Mouse (Mus musculus) urinary bladder, postnatal 10 days (tissue): Measurements from ENCODE around the gene Slc9c1.

Experiments
- DNase-seq: peaks from one replicate; pipeline ENCODE4 v3.0.0; 2022; ENCODE audit warnings: low spot score

Gene Slc9c1

DNA sequence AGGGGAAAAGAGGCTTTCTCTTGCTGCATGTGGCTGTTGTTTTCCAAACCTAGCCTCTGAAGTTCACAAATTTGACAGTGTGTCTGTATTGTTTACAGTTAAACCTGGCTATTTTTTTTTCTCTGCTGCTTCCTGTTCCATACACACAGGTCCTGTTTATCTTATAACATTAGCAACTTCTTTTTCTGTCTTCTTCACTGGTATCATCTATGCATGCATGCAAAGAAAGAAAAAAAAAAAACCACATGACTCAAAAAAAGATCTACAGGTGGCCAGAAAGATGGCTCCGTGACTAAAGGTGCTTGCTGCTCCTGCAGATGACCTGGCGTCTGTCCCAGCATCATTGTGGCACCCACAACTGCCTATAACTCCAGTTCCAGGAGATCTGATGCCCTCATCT is 90.2 kb downstream of the Slc9c1 start:
- DNase-seq, result no peak

DNA sequence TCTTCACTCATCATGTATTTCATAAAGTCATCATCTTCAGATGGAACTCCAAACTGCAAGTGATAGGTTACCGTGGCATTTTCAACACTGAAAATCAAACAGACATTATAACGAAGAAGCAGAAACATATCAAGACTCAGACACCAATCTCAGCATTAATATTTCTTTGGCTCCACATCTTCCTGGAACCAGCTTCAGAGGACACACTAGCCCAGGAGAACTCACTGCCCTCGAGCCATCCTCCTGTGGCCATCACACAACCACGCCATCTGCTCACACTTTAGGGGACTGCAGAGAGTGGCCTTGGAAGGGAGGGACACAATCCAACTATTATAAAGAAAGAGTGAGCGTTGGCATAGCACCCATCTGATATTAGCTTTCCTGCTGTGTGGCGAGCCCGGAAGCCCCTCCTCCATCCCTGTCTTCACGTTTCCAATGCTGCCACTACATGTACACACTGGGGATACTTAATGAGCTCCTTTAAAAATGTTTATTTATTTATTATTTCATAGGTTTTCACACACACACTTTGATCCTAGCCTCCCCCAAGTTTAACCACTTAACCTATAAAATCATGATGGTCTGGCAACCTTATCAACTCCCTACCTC is 94.5 kb downstream of the Slc9c1 start:
- no peak for DNase-seq

DNA sequence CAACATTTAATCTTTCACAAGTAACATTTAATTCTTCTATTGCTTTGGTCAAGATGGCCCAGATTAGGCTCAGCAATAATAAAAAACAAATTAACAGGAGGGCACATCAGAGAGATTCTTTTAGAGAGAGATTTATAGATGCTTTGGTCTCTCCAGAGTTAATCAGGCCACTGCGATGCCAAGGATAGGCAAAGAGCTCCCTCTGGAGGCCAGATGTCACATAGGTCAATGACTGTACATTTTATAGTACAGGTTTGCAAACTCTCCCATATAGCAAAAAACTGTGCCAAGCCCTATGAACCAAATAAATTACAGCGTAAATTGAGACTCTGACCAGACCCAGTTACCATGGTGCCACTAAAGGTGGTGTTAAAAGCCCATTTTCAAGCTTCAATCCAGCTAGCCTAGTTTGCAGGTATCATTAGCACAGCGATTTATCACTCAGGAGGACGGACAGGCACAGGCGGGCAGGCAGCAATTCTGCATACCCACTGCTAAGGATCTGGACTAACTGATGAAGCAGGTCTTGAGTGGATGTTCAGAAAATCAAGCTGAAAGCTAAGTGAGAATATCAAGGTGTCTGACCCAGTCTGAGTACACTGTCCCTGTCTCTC is 95.3 kb downstream of the Slc9c1 start:
- peak; percentile 22 for DNase-seq

DNA sequence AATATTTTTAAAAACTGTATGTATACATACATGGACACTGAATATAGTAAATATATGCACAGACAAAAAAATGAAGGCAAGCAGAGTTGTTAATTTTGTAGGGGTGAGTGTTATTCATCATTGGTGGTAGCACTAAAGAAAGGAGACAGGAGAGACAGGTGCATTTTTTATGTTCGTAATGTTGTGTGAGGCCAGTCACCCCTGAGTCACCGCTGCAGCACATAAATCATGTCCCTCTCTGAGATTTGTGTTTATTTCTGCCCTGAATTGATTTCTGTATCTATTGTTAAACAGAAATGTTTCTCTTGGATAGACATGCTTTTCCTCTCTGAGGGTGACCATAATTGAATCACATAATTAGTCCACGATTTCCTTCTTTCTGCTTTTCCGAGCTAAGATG is 97.3 kb downstream of the Slc9c1 start:
- DNase-seq, result no peak

DNA sequence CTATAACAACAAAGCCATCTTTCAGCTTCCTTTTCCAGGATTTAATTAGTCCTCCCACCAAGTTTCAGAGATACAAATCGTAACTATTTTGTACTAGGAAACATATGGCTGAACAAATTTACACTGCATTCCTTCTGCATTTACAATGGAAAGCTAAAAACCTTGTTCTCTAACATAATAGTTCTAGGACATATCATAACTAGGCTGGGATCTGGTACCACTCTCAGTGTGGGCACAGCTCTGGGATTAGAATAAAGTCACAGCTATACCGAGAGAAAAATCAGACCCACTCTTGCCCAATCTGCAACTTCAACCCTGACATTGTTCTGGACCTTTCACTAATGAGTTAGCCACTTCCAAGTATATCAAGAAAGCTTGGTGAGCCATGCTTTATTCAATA is 100.7 kb downstream of the Slc9c1 start:
- no peak for DNase-seq

DNA sequence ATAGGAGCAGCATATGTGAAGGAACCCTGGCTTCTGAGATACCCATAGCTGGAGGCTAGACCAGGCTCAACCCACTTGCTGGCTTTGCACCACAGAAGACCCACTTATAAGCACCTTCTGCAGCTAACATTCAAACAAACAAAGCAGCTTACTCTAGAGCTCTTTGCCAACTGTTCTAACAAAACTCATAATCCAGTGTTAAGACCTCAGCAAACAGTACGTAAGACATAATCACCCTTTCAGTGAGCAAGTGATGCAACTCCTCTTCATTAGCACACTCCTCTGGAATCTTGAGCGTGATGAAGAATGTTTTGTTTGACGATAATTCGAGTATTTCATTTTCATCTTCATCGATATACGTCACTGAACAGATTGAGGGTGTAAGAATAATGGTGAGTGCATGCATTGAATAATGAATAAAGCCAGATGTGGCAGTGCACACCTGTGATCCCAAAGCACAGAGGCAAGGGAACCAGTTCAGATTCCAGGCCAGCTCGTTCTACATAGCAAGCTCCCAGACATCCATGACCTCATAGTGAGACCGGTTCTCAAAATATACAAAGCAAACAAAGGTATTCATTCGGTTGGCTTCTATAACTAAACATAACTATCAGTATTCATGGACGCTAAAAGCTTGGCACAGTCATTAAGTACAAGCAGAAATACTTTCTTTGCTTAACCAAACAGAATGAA is 105.1 kb downstream of the Slc9c1 start:
- no peak for DNase-seq

DNA sequence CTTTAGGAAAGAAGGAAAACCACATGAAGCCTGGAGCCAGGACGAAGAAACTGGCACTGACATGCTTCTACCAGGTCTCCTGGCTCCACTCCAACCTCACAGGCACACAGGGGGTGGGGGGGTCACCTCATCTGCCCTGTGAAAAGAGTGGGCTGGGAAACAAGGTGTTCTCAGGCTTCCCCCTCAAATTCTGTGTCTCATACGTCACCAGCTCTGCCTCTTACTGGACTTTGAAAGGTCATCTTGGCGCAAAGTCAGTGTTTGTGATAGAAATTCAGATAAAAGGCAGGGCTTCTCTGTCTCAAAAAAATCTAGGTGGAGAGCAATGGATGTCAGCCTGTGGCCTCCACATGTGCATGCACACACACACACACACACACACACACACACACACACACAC is 106.2 kb downstream of the Slc9c1 start:
- no peak for DNase-seq

DNA sequence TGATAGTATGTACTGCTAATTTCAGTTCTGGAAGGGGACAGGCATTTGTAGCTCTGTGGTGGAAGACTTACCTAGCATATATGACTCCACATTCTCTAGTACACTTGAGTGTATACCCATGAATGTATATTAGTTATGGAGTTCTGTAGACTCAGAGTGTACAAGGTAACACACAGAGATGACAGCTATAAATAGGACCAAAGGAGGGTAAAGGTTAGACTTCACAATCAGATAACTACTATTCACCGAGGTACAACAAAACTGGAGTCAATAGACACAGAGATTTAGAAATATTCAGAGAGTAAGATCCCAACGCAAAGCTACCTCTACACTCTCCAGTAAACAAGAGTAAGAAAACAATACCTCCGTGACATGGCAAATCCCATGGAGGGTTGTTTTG is 108.8 kb downstream of the Slc9c1 start:
- no peak for DNase-seq

DNA sequence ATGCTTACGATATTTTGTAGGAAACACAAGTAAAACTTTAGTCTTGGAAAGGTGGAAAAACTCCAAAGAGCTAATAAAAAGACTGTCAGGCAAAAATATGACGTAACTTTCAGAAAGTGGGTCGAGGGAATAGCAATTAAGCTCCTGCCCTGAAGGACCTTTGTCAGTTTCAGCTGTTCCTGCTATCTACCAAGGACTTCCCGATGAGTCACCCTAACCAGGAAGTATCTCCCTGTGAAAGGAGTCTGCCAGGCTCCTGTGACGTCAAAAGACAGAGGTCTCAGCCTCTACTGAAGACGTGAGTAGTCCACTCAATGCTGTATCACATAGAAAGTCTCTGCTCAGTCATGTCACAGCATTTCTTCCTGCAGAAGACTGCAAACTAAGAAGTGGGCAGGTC is 109.3 kb downstream of the Slc9c1 start:
- DNase-seq, result no peak

DNA sequence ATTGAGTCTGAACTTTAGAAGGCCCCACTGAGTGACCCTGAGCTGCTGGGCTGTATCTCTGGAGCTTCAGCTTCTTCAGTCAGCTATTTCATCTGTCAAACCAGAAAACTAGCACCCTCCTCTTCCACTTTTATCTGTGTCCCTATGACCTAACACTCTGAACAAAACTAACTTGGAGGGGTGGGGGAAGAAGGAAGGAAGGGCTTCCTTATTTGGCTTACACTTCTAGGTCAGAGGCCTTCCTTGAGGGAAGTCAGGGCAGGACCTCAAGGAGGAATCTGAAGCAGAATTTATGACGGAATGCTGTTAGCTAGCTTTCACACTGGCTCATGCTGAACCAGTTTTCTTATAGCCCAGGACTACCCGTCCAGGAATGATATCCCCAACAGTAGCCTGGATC is 116.4 kb downstream of the Slc9c1 start:
- DNase-seq, result no peak

DNA sequence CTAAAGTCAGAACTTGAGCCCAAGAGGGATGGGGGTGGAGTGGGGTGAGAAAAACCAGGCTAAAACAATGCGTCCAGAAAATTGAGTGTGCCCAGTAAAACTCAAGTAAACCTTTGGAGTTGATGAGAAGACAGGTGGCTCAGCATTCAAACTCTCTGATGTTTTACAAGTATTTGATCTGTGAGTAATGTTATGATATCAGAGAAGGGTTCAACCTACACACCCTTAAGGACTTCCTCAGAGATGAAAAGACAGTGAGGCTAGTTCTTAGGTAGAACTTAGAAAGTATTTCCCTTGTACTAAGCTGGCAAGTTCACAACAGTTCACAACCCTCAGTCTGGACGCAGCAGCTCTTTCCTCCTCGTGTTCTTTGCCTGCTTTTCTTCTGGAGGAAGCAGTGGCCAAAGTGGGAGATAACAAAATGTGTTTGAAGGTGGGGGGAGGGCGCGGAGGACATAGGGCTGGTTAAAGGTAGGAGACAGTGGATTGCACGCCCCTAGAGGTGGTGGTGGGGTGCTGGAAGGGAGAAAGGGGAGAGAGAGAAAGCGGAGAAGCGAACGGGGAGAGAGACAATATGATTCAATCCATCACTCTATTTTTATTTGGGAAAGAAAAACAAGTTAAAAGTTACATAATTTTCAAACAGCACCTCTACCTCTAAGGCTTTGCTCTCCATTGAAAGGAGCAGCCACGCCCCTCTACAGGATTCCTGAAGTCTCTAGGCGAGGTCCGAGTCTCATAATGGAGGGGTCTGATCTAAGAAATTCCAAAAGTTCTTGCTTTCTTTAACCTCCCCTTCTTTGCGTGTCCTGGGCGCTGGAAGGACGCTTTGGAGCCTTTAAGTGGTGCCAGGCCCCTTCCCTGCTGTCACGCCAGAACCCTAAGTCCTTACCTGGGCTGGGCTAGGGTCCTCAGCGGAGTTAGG is 118.2 kb downstream of the Slc9c1 start:
- no peak for DNase-seq

DNA sequence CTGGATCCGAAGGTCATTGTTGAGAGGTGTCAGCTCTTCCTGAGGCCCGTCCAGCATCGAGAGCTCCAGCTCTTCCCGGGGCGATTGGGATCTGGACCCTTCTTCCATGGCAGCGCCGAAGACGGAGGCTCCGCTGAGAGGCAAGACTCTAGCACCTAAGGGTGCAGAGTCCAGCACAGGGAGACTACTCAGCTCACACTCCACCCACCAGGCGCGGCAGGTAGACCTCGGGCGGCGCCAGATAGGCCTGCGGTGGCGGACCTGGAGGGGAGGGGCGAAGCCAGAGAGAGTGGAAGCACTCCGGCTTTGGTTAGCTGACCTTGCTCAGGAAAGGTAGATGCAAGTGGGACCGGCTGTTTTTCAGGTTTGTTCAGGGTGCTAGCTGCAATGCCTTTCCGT is 118.8 kb downstream of the Slc9c1 start, which contains the start of gene BC016579:
TSS of gene BC016579 (minus strand) at position 135 of the 399 bp plus-strand sequence.
- DNase-seq, result no peak

DNA sequence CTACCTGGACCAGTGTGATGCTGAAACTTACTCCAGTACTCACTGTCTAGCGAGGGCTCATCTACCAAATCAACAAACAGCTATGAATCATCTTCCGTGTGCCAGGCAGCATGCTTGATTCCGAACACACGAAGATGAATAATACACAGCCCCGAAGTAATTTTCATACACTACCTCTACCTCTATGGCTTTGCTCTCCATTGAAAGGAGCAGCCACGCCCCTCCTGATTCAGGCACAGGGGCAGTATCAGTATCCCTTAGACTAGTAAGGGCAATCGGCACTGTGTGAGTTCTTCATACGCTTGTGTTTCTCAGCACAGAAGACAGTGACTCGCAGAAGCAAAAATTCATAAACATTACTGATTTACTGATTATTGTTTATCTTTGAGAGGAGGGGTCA is 119.4 kb downstream of the Slc9c1 start:
- no peak for DNase-seq
